Mouse (Mus musculus) spleen, postnatal 36 days (tissue): ENCODE data around the gene Ubap2.
A peak's percentile ranks its signal among the peaks of the same experiment; 100 is the strongest.

Source experiments
- DNase-seq, 2 experiments: peaks; one replicate each; pipeline ENCODE4 v3.0.0; 2022; ENCODE audit warnings: low spot score in 2 of 2, mixed read lengths in 1 of 2

Gene Ubap2

GRCm38 (mm10) chr4:41260691-41261090 is 14.3 kb downstream of the Ubap2 start:
- no peak for DNase-seq

- DNase-seq, result no peak
These were observed 15.9 kb downstream of the Ubap2 start for GRCm38 (mm10) chr4:41259019-41259418.

- no peak for DNase-seq
These were observed 17.2 kb downstream of the Ubap2 start for GRCm38 (mm10) chr4:41257752-41258151.

- no peak for DNase-seq
These were observed 19.3 kb downstream of the Ubap2 start for GRCm38 (mm10) chr4:41255564-41256210.

GRCm38 (mm10) chr4:41253756-41254155 is 21.2 kb downstream of the Ubap2 start:
- DNase-seq, result no peak

- no peak for DNase-seq
These were observed 29.5 kb downstream of the Ubap2 start for GRCm38 (mm10) chr4:41245408-41245807.

GRCm38 (mm10) chr4:41240916-41241315 is 34.0 kb downstream of the Ubap2 start:
- DNase-seq, result no peak

GRCm38 (mm10) chr4:41235621-41236020 is 39.3 kb downstream of the Ubap2 start:
- DNase-seq, result no peak

GRCm38 (mm10) chr4:41226351-41226750 is 48.6 kb downstream of the Ubap2 start:
- DNase-seq, result peak; percentile 23 to 41

- no peak for DNase-seq
These were observed 49.5 kb downstream of the Ubap2 start for GRCm38 (mm10) chr4:41225412-41225811.

GRCm38 (mm10) chr4:41208050-41208449 is 66.9 kb downstream of the Ubap2 start:
- DNase-seq, result no peak

- no peak for DNase-seq
These were observed 69.2 kb downstream of the Ubap2 start for GRCm38 (mm10) chr4:41205751-41206150.

GRCm38 (mm10) chr4:41202135-41202534 is 72.8 kb downstream of the Ubap2 start:
- no peak for DNase-seq

- DNase-seq, result no peak
These were observed 77.9 kb downstream of the Ubap2 start for GRCm38 (mm10) chr4:41196861-41197610.

- no peak for DNase-seq
These were observed 79.6 kb downstream of the Ubap2 start for GRCm38 (mm10) chr4:41195328-41195727.

GRCm38 (mm10) chr4:41192544-41193512 is 82.1 kb downstream of the Ubap2 start:
- DNase-seq, result no peak

- no peak for DNase-seq
These were observed 85.1 kb downstream of the Ubap2 start for GRCm38 (mm10) chr4:41189809-41190208.

- DNase-seq, result no peak
These were observed 94.9 kb downstream of the Ubap2 start for GRCm38 (mm10) chr4:41179825-41180725.

GRCm38 (mm10) chr4:41174631-41175030 is 100.3 kb downstream of the Ubap2 start:
- no peak for DNase-seq

GRCm38 (mm10) chr4:41170970-41171369 is 104.0 kb downstream of the Ubap2 start:
- DNase-seq, result no peak
